Mouse (Mus musculus) embryonic facial prominence, embryonic 11.5 days (tissue): ENCODE measurements around the gene Tmem63b. TPM values are rescaled to one million over a fixed set of nuclear protein-coding genes. Genes with fewer than 3 reads are reported as not detected.
A peak's percentile ranks its signal among the peaks of the same experiment; 100 is the strongest.

Experiments used
- ATAC-seq: fragments of 200-750 bp; cut with Nextera tagmentation; replicated peaks from 2 replicates; pipeline ENCODE4 v1.8.0; 2017; ENCODE audit warnings: low read depth; ENCODE audit not compliant: insufficient number of reproducible peaks, low FRiP score, low TSS enrichment
- DNase-seq: peaks from one replicate; pipeline ENCODE4 v3.0.0-alpha.2; 2015; ENCODE audit warnings: low spot score
- H3K27ac ChIP-seq: fragments of 300-500 bp; sonication (generic); replicated peaks from 2 replicates; pipeline ENCODE4 v1.5.1; 2014; ENCODE audit warnings: mild to moderate bottlenecking, low read depth, low read length, control low read depth
- H3K27me3 ChIP-seq: fragments of 300-500 bp; sonication (generic); 2 replicates; pipeline ENCODE4 v1.6.1; 2014; ENCODE audit warnings: mild to moderate bottlenecking, low read length, moderate library complexity, mixed read lengths; ENCODE audit not compliant: control insufficient read depth, insufficient read depth
- H3K36me3 ChIP-seq: fragments of 300-500 bp; sonication (generic); replicated peaks from 2 replicates; pipeline ENCODE4 v1.6.1; 2014; ENCODE audit warnings: low read depth, mild to moderate bottlenecking, low read length, moderate library complexity, mixed read lengths; ENCODE audit not compliant: control insufficient read depth, insufficient read depth
- H3K4me1 ChIP-seq: fragments of 300-500 bp; sonication (generic); 2 replicates; pipeline ENCODE4 v1.6.1; 2014; ENCODE audit warnings: low read length, mixed read lengths; ENCODE audit not compliant: control insufficient read depth, insufficient read depth
- H3K4me2 ChIP-seq: fragments of 300-500 bp; sonication (generic); 2 replicates; pipeline ENCODE4 v1.6.1; 2014; ENCODE audit warnings: low read depth, mild to moderate bottlenecking, control low read depth, low read length, moderate library complexity
- H3K4me3 ChIP-seq: fragments of 300-500 bp; sonication (generic); 2 replicates; pipeline ENCODE4 v1.5.1; 2014; ENCODE audit warnings: low read depth, low read length, control low read depth
- H3K9ac ChIP-seq: fragments of 300-500 bp; sonication (generic); replicated peaks from 2 replicates; pipeline ENCODE4 v1.6.1; 2014; ENCODE audit warnings: mild to moderate bottlenecking, control low read depth, low read length
- H3K9me3 ChIP-seq: fragments of 300-500 bp; sonication (generic); replicated peaks from 2 replicates; pipeline ENCODE4 v1.6.1; 2016; ENCODE audit warnings: mild to moderate bottlenecking, low read length, inconsistent platforms, mixed read lengths; ENCODE audit not compliant: control insufficient read depth
- WGBS: fragments of 180-500 bp; shearing (Covaris S2); extraction: QIAGEN DNeasy Blood & Tissue Kit; methylation state at CpG from one replicate; pipeline ENCODE4 v1.1.7; 2014; 5-methylcytosine and 5-hydroxymethylcytosine counted together
- polyA plus RNA-seq: library from polyadenylated mRNA; unstranded; fragments of >200 nt; fragmentation: Nextera tagmentation; extraction: Ambion mirVana; gene quantifications from 2 replicates; pipeline ENCODE4 v1.2.1, GENCODE M21; 2014

The Tmem63b gene
- polyA plus RNA-seq, 1 experiment from 2014 or later = 23.5 TPM

GRCm38 (mm10) chr17:45663106-45663919 is 23.4 kb downstream of the Tmem63b start:
- H3K9ac ChIP-seq = no peak overlapping the region
- no peaks in the 10 kb centered on the region for H3K27me3 ChIP-seq
- DNase-seq (peak; percentile 79), ATAC-seq (peak; percentile 53; the same call in 1 of the 2 replicates)
- H3K4me3 ChIP-seq = no peak overlapping the region
- H3K36me3 ChIP-seq = no peaks in the 10 kb centered on the region
- no peaks in the 10 kb centered on the region for H3K4me1 ChIP-seq
- H3K27ac ChIP-seq = no peak overlapping the region
- no peak overlapping the region for H3K4me2 ChIP-seq
- H3K9me3 ChIP-seq = no peaks in the 10 kb centered on the region
- WGBS = 25% methylated on average over 27 of the region's 27 CpGs

- Histone ChIP-seq H3K9ac (no peak within 1 kb of the TSS), H3K4me1 (no peaks in the 10 kb centered on the region), H3K4me2 (no peak within 1 kb of the TSS), H3K36me3 (no peaks in the 10 kb centered on the region), H3K27ac (no peak within 1 kb of the TSS), H3K27me3 (no peaks in the 10 kb centered on the region), H3K9me3 (no peaks in the 10 kb centered on the region), H3K4me3 (no peak within 1 kb of the TSS)
- WGBS = 79% methylated on average over 4 of the region's 4 CpGs
- no peak for DNase-seq
- ATAC-seq = no peak
Observed at GRCm38 (mm10) chr17:45659225-45659624, 27.5 kb downstream of the Tmem63b start, which contains the start of gene Capn11. TSS of gene Capn11 (minus strand) at chr17:45659325.

- Histone ChIP-seq H3K9me3 (no peaks in the 10 kb centered on the region), H3K36me3 (no peaks in the 10 kb centered on the region), H3K27ac (no peak overlapping the region), H3K9ac (no peak overlapping the region), H3K27me3 (no peaks in the 10 kb centered on the region), H3K4me2 (no peak overlapping the region), H3K4me3 (no peak overlapping the region), H3K4me1 (no peaks in the 10 kb centered on the region)
- ATAC-seq (no peak), DNase-seq (peak; percentile 9)
- WGBS = 19% methylated on average over 6 of the region's 6 CpGs
Observed at GRCm38 (mm10) chr17:45655820-45656219, 30.9 kb downstream of the Tmem63b start.

GRCm38 (mm10) chr17:45653233-45653632 is 33.5 kb downstream of the Tmem63b start:
- WGBS = 67% methylated on average over 7 of the region's 7 CpGs
- no peak overlapping the region for H3K4me3 ChIP-seq
- H3K27me3 ChIP-seq = no peaks in the 10 kb centered on the region
- H3K9me3 ChIP-seq = no peaks in the 10 kb centered on the region
- ATAC-seq = no peak
- no peak overlapping the region for H3K9ac ChIP-seq
- no peaks in the 10 kb centered on the region for H3K4me1 ChIP-seq
- H3K4me2 ChIP-seq = no peak overlapping the region
- H3K36me3 ChIP-seq = no peaks in the 10 kb centered on the region
- DNase-seq = no peak
- no peak overlapping the region for H3K27ac ChIP-seq

- DNase-seq (no peak), ATAC-seq (no peak)
- H3K4me3 ChIP-seq = no peak overlapping the region
- H3K36me3 ChIP-seq = no peaks in the 10 kb centered on the region
- H3K9ac ChIP-seq = no peak overlapping the region
- H3K27me3 ChIP-seq = no peaks in the 10 kb centered on the region
- H3K27ac ChIP-seq = no peak overlapping the region
- 92% methylated on average over 4 of the region's 4 CpGs for WGBS
- no peak overlapping the region for H3K4me2 ChIP-seq
- no peaks in the 10 kb centered on the region for H3K4me1 ChIP-seq
- no peaks in the 10 kb centered on the region for H3K9me3 ChIP-seq
Observed at GRCm38 (mm10) chr17:45644185-45644584, 42.5 kb downstream of the Tmem63b start.

GRCm38 (mm10) chr17:45642701-45643100 is 44.0 kb downstream of the Tmem63b start:
- no peaks in the 10 kb centered on the region for H3K27me3 ChIP-seq
- no peak overlapping the region for H3K9ac ChIP-seq
- H3K4me3 ChIP-seq = no peak overlapping the region
- H3K4me2 ChIP-seq = no peak overlapping the region
- H3K36me3 ChIP-seq = no peaks in the 10 kb centered on the region
- H3K4me1 ChIP-seq = no peaks in the 10 kb centered on the region
- ATAC-seq (no peak), DNase-seq (peak; percentile 80)
- 22% methylated on average over 12 of the region's 12 CpGs for WGBS
- H3K27ac ChIP-seq = no peak overlapping the region
- no peaks in the 10 kb centered on the region for H3K9me3 ChIP-seq

- Histone ChIP-seq H3K27ac (no peak overlapping the region), H3K27me3 (no peaks in the 10 kb centered on the region), H3K36me3 (no peaks in the 10 kb centered on the region), H3K4me1 (no peaks in the 10 kb centered on the region), H3K4me2 (no peak overlapping the region), H3K9me3 (no peaks in the 10 kb centered on the region), H3K9ac (no peak overlapping the region), H3K4me3 (no peak overlapping the region)
- WGBS = 91% methylated on average over 8 of the region's 8 CpGs
- DNase-seq (no peak), ATAC-seq (no peak)
Observed at GRCm38 (mm10) chr17:45641981-45642380, 44.7 kb downstream of the Tmem63b start.

GRCm38 (mm10) chr17:45638596-45639295 is 48.0 kb downstream of the Tmem63b start:
- ATAC-seq (no peak), DNase-seq (no peak)
- Histone ChIP-seq H3K9ac (no peak overlapping the region), H3K4me3 (no peak overlapping the region), H3K4me2 (no peak overlapping the region), H3K27me3 (no peaks in the 10 kb centered on the region), H3K9me3 (no peaks in the 10 kb centered on the region), H3K4me1 (no peaks in the 10 kb centered on the region), H3K36me3 (no peaks in the 10 kb centered on the region), H3K27ac (no peak overlapping the region)
- 77% methylated on average over 16 of the region's 16 CpGs for WGBS
